Mouse (Mus musculus): ENCODE measurements around the gene Gm47996. TPM values are rescaled to one million over a fixed set of nuclear protein-coding genes. Genes with fewer than 3 reads are reported as not detected.
A peak's percentile ranks its signal among the peaks of the same experiment; 100 is the strongest.

Gm47996 gene
- total RNA-seq, 2 experiments from 2014 or later: 1.9 TPM; not detected in 1

DNA sequence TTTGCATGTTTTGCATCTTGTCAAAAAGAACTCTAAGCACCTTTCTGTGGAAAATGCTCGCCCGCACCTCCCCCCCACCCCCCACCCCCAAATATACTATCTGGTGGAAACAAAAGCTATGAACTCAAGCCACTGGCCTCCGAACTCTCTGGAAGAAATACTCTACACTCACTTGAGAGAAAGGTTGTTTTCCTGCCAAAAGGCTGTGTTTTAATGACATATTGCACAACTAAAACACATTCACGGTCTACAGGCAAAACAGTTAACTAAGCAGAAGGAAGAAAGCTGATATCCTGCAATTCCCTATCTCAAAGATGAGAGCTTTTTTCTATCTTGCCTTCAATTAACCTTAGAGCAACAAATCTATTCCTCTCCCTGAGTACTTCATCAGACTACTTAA lies 33.4 kb downstream of the Gm47996 start:
- no peak for ATAC-seq (replicated peaks; ENCODE audit: low FRiP score, poor library complexity, severe bottlenecking)

DNA sequence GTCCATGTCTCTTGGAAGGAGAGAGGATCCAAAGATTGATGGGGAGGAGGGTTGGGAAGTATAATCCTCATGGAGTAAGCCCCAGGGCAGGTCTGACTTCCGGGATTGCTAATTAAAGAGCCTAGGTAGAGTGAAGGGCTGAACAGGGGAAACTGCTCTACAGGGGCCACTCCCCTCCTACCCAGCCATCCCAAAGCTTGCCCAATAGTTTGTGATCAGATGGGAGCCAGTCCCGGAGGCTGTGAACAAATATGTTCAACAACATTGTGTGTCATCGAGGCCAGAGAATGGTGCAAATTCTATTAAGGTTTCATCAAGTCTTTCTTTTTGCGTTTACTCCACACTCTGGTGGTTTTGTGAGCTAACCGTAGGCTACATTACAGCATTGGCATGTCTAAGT lies 34.1 kb downstream of the Gm47996 start:
- no peak for ATAC-seq (replicated peaks; ENCODE audit: low FRiP score, poor library complexity, severe bottlenecking)

GRCm38 (mm10) chr1:151244761-151245160 lies 34.8 kb downstream of the Gm47996 start:
- no peak for ATAC-seq (replicated peaks; ENCODE audit: low FRiP score, poor library complexity, severe bottlenecking)

DNA sequence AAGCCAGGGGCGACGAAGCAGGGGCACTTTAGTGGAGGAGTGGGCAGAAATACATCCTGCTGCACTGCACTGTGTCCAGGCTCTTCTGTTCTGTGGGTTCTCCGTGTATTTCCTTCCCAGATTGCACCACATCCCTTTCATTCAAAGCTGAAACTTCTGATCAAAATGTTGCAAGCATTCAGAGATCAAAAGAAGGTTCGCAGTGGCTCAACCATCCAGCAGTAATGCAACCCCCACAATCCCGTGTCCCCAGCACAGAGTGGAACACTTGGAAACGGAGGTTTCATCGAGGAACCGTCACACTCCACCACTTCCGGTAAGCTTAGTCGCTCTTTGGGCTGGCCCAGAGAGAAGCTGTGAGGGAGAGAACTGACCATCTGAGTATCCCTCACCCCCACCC lies 35.2 kb downstream of the Gm47996 start:
- no peak for ATAC-seq (replicated peaks; ENCODE audit: low FRiP score, poor library complexity, severe bottlenecking)

DNA sequence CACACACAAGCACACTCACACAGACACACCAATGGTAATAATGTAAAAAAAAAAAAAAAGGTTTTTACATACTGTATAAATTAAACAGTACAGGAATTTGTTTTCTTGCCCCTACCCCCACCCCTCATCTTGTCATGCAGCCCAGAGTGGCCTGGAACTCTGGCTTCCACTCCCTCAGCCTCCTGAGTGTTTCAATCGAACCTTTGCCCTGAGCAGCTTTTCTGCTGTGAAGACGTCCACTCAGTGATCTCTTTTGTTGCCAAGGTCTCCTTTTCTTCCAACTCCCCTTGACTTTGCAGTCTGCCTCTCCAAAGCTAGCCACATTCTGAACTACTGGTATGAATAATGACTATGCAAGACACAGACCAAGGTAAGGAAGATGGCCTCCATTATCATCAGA lies 35.9 kb downstream of the Gm47996 start:
- ATAC-seq (replicated peaks; ENCODE audit: low FRiP score, poor library complexity, severe bottlenecking): no peak

- no peak for ATAC-seq (replicated peaks; ENCODE audit: low FRiP score, poor library complexity, severe bottlenecking)
Measured at GRCm38 (mm10) chr1:151250109-151250508, 40.2 kb downstream of the Gm47996 start.

- no peak for ATAC-seq (replicated peaks; ENCODE audit: low FRiP score, poor library complexity, severe bottlenecking)
Measured at GRCm38 (mm10) chr1:151250529-151251193, 40.7 kb downstream of the Gm47996 start.

DNA sequence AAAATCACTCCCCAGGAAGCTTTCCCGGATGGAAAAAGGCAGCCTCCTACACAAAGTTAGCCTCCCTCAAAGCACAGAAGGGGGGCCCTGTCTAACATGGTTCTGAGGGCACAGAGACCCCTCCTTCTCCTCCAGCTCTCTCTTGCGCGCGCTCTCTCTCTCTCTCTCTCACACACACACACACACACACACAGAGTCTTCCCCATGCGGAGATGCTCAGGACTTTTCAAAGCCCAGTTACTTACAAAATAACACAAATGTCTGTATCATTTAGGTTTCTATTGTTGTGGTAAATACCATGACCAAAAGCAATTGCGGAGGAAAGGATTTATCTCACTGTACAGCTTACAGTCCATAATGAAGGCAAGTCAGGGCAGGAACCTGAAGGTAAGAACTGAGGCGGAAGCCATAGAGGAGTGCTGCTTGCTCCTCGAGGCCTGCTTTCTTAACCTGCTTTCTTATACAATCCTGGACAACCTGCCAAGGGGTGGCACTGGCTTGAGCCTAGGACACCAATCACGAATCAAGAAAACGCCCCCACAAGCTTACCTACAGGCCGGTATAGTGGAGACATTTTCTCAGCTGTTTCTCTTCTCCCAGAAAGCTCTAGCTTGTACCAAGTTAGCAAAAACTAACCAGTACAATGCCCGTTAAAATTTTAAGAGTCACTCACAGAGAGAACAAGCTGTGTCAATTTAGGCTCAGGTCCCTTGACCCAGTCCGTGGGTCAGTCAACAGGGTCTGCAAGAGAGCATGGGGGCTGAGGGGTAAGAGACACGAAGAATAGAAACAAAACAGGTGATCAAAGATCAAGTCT lies 41.5 kb downstream of the Gm47996 start:
- ATAC-seq (replicated peaks; ENCODE audit: low FRiP score, poor library complexity, severe bottlenecking): no peak

- no peak for ATAC-seq (replicated peaks; ENCODE audit: low FRiP score, poor library complexity, severe bottlenecking)
Measured at GRCm38 (mm10) chr1:151255422-151255821, 45.5 kb downstream of the Gm47996 start.

DNA sequence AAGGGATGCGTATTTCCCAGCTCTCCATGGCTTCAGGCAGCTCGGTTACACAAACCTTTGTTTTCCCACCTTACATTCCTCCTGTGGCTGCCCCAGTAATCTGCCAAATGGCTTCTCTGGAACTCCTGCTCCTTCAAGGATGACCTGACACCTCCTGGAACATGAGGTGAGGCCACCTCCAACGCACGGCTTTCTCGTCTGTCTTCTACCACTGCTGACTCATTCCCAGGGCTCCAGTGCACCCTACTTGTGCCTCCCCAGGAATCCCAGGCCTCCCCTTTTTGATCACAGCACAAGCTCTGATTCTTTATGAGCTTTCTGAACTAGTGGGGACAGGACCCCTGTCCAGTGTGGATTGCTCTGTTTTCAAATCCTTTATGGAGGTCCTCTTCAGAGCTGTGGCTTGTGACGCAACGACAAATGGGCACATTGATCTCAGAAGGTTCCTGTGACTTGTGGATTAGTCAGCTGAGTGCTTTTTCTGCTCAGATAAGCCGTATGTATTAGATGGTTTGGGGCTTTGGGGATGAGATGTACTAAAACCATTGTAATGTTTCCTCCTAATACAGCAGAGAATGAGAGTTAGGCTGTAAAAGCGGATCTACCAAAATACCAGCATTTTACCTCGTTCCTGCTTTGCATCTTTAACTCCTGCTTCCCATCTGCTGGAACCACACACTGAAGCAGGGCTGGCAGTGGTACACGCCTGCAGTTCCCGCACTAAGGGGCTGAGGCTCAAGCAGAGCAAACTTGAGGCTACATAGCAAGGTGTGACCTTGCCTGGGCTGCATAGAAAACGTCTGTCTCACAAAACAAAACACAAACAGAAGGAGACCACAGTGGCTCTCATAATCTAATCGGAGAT lies 48.4 kb downstream of the Gm47996 start:
- ATAC-seq (replicated peaks; ENCODE audit: low FRiP score, poor library complexity, severe bottlenecking): peak; percentile 39

DNA sequence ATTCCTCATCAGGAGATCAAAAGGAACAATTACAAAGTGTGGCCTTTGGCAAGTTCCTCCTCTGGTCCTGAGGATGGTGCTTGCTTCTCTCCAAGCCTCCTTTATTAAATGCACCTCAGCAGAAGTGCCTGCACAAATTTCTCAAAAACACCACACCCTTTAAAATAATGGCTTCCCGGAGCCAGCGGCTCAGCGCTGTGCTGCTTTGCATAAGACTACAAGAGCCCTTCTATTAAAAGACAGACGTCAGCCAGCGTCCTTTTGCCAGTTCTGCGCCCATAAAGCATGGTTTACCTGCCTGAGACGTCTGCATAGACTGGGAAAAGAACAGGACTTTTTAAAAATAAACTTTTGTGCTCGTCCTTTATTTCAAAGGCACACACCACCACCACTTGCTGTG lies 49.1 kb downstream of the Gm47996 start:
- no peak for ATAC-seq (replicated peaks; ENCODE audit: low FRiP score, poor library complexity, severe bottlenecking)

Other genes starting within 250 kb of the Gm47996 start
- not detected in 2 replicates for gene Hmcn1, start 216.7 kb upstream of the Gm47996 start, total RNA-seq (2015; ENCODE audit: low replicate concordance)
- not detected in 2 replicates for gene Hmcn1, start 216.7 kb upstream of the Gm47996 start, total RNA-seq (2017; ENCODE audit: low replicate concordance)
- gene Gm47985, start 27.6 kb upstream of the Gm47996 start, total RNA-seq (2015; ENCODE audit: low replicate concordance): 2.7 and 8.6 TPM in 2 replicates
- gene Gm47985, start 27.6 kb upstream of the Gm47996 start, total RNA-seq (2017; ENCODE audit: low replicate concordance): 4.9 and 6.6 TPM in 2 replicates
- gene Gm8947, start 17.8 kb upstream of the Gm47996 start, total RNA-seq (2015; ENCODE audit: low replicate concordance): 3.8 and 4.6 TPM in 2 replicates
- gene Gm8947, start 17.8 kb upstream of the Gm47996 start, total RNA-seq (2017; ENCODE audit: low replicate concordance): 2.4 and 6.8 TPM in 2 replicates
- not detected in 2 replicates for gene Gm47995, start 11.7 kb upstream of the Gm47996 start, total RNA-seq (2015; ENCODE audit: low replicate concordance)
- gene Gm47995, start 11.7 kb upstream of the Gm47996 start, total RNA-seq (2017; ENCODE audit: low replicate concordance): 1.4 TPM in 1 of 2 replicates, not detected in the other
- gene 3110040M04Rik, start 6.0 kb upstream of the Gm47996 start, total RNA-seq (2015; ENCODE audit: low replicate concordance): not detected in 2 replicates
- gene 3110040M04Rik, start 6.0 kb upstream of the Gm47996 start, total RNA-seq (2017; ENCODE audit: low replicate concordance): 2.9 TPM in 1 of 2 replicates, not detected in the other
- 44.1 and 48.8 TPM in 2 replicates for gene Ivns1abp, start 134.3 kb downstream of the Gm47996 start, total RNA-seq (2015; ENCODE audit: low replicate concordance)
- 49.8 and 58.1 TPM in 2 replicates for gene Ivns1abp, start 134.3 kb downstream of the Gm47996 start, total RNA-seq (2017; ENCODE audit: low replicate concordance)
- gene Swt1, start 218.3 kb downstream of the Gm47996 start, total RNA-seq (2015; ENCODE audit: low replicate concordance): 120 and 152 TPM in 2 replicates
- gene Swt1, start 218.3 kb downstream of the Gm47996 start, total RNA-seq (2017; ENCODE audit: low replicate concordance): 119 and 130 TPM in 2 replicates
- gene Trmt1l, start 218.4 kb downstream of the Gm47996 start, total RNA-seq (2015; ENCODE audit: low replicate concordance): 16.7 and 18.1 TPM in 2 replicates
- 16.6 and 19.8 TPM in 2 replicates for gene Trmt1l, start 218.4 kb downstream of the Gm47996 start, total RNA-seq (2017; ENCODE audit: low replicate concordance)